Mouse (Mus musculus): Measurements from ENCODE around the gene Ptprt. TPM values are rescaled to one million over a fixed set of nuclear protein-coding genes. Genes with fewer than 3 reads are reported as not detected.

Ptprt gene
- polyA plus RNA-seq (2015; fragmentation: Nextera tagmentation; extraction: Ambion mirVana) = 1.2 and 1.3 TPM in 2 replicates

GRCm38 (mm10) chr2:162660941-162661386 lies at the start of gene Ptprt:
Ptprt (minus strand) TSS chr2:162661147.

Measured in urinary bladder, postnatal 0 days (tissue).